Mouse (Mus musculus) bone marrow macrophage, adult 2 months (primary cell): ENCODE measurements around the gene Ints12. TPM values are rescaled to one million over a fixed set of nuclear protein-coding genes. Genes with fewer than 3 reads are reported as not detected.

Source experiments
- H3K27ac ChIP-seq: 2 replicates; pipeline ENCODE4 v1.5.1; 2012; ENCODE audit warnings: low read depth, low read length; ENCODE audit not compliant: insufficient read depth
- H3K4me1 ChIP-seq: 2 replicates; pipeline ENCODE4 v1.6.1; 2012; ENCODE audit warnings: low read length; ENCODE audit not compliant: control insufficient read depth, insufficient read depth
- H3K4me3 ChIP-seq: 2 replicates; pipeline ENCODE4 v1.5.1; 2012; ENCODE audit warnings: mild to moderate bottlenecking, low read length, moderate library complexity; ENCODE audit not compliant: insufficient read depth
- CTCF ChIP-seq: IDR thresholded peaks from 2 replicates; pipeline ENCODE4 v1.5.1; 2012; ENCODE audit warnings: low read depth, mild to moderate bottlenecking, low read length, moderate library complexity
- POLR2A ChIP-seq: IDR thresholded peaks from 2 replicates; pipeline ENCODE4 v1.6.1; 2012; ENCODE audit warnings: mild to moderate bottlenecking, low read depth, low read length, borderline replicate concordance
- polyA plus RNA-seq: library from polyadenylated mRNA; stranded (reverse); fragments of >200 nt; gene quantifications from 2 replicates; pipeline ENCODE4 v1.2.4, GENCODE M21; 2012; ENCODE audit not compliant: missing spikeins, insufficient read depth, insufficient read length

The Ints12 gene
- polyA plus RNA-seq, 1 experiment: 38.8 TPM

- no peak overlapping the region for H3K4me3 ChIP-seq
- H3K27ac ChIP-seq: no peak overlapping the region
- H3K4me1 ChIP-seq: peaks cover 7% of the 10 kb centered on the region; the same call in 1 of the 2 replicates
- TF ChIP-seq CTCF (no peak), POLR2A (no peak)
Measured at GRCm38 (mm10) chr3:133141877-133142276, 50.2 kb downstream of the Ints12 start.

- TF ChIP-seq POLR2A (no peak), CTCF (no peak)
- H3K4me1 ChIP-seq: peaks cover 7% of the 10 kb centered on the region; the same call in 1 of the 2 replicates
- H3K27ac ChIP-seq: no peak overlapping the region
- H3K4me3 ChIP-seq: no peak overlapping the region
Measured at GRCm38 (mm10) chr3:133144511-133145147, 53.0 kb downstream of the Ints12 start.

- Histone ChIP-seq H3K4me3 (no peak overlapping the region), H3K27ac (no peak overlapping the region), H3K4me1 (no peaks in the 10 kb centered on the region)
- no peak for TF ChIP-seq POLR2A
- no peak for TF ChIP-seq CTCF
Measured at GRCm38 (mm10) chr3:133151629-133152028, 60.0 kb downstream of the Ints12 start.

- Histone ChIP-seq H3K4me1 (no peaks in the 10 kb centered on the region), H3K4me3 (no peak overlapping the region), H3K27ac (no peak overlapping the region)
- TF ChIP-seq CTCF (no peak), POLR2A (no peak)
Measured at GRCm38 (mm10) chr3:133152831-133153230, 61.2 kb downstream of the Ints12 start.

- Histone ChIP-seq H3K4me1 (no peaks in the 10 kb centered on the region), H3K27ac (no peak overlapping the region), H3K4me3 (no peak overlapping the region)
- TF ChIP-seq CTCF: no peak
- no peak for TF ChIP-seq POLR2A
Measured at GRCm38 (mm10) chr3:133153629-133154028, 62.0 kb downstream of the Ints12 start.

GRCm38 (mm10) chr3:133154683-133155082, 63.0 kb downstream of the Ints12 start:
- Histone ChIP-seq H3K4me3 (no peak overlapping the region), H3K27ac (no peak overlapping the region), H3K4me1 (no peaks in the 10 kb centered on the region)
- TF ChIP-seq POLR2A: no peak
- no peak for TF ChIP-seq CTCF

- H3K27ac ChIP-seq: no peak overlapping the region
- H3K4me1 ChIP-seq: no peaks in the 10 kb centered on the region
- no peak overlapping the region for H3K4me3 ChIP-seq
- no peak for TF ChIP-seq POLR2A
- no peak for TF ChIP-seq CTCF
Measured at GRCm38 (mm10) chr3:133158260-133158659, 66.6 kb downstream of the Ints12 start.

Other genes with a start within 250 kb of the Ints12 start
- 0.24 TPM in 1 of 2 replicates, not detected in the other for gene Npnt, start 141.5 kb upstream of the Ints12 start, polyA plus RNA-seq
- 3.2 and 4.5 TPM in 2 replicates for gene Gstcd, start 193 bp downstream of the Ints12 start, polyA plus RNA-seq
- not detected in 2 replicates for gene Arhgef38, start 143.1 kb downstream of the Ints12 start, polyA plus RNA-seq
- gene Ppa2, start 218.3 kb downstream of the Ints12 start, polyA plus RNA-seq: 28.4 and 34.0 TPM in 2 replicates